Mouse (Mus musculus): ENCODE data around the gene Ccdc34. TPM values are rescaled to one million over a fixed set of nuclear protein-coding genes. Genes with fewer than 3 reads are reported as not detected.

Ccdc34 gene
- polyA plus RNA-seq, 1 experiment from 2014 or later, result 14.5 TPM

DNA sequence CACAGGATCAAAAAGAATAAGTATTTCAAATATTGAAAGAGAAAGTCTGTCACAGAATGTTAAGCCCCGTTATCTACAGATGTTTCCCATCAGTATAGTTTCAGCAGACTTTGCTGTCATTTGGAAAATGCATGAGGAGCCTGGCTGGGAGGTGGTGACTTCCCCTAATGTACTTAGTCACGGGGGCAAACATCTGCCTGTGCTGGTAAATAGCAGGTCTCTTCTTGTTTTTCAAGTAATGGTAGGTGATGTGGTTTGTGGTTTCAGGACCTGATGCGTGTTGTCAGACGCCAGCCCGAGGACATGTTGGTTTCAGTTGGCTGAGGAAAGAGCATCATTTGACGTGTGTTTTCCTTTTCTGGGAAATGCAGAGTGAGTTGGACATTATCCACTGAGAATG lies 62.9 kb downstream of the Ccdc34 start:
- no peak for TF ChIP-seq EP300 (IDR thresholded peaks at IDR 0.05; ENCODE audit: low read depth)
- TF ChIP-seq CTCF (IDR thresholded peaks at IDR 0.05; ENCODE audit: low read depth), result no peak
- no peaks in the 10 kb centered on the region for H3K27me3 ChIP-seq (ENCODE audit: insufficient read depth, low read length)
- 35% methylated on average over 6 of the region's 6 CpGs for WGBS (ENCODE audit: insufficient replicate concordance)
- H3K4me2 ChIP-seq (ENCODE audit: low read depth, low read length), result no peak overlapping the region
- H3K4me3 ChIP-seq (ENCODE audit: low read depth, low read length), result no peak overlapping the region
- H3K9ac ChIP-seq (replicated peaks), result no peak overlapping the region
- H3K9me3 ChIP-seq (ENCODE audit: low read length), result no peaks in the 10 kb centered on the region
- no peak for DNase-seq
- H3K4me1 ChIP-seq (ENCODE audit: insufficient read depth), result no peaks in the 10 kb centered on the region
- no peak for ATAC-seq
- no peak overlapping the region for H3K27ac ChIP-seq (ENCODE audit: low read depth)
- no peaks in the 10 kb centered on the region for H3K36me3 ChIP-seq (replicated peaks; ENCODE audit: insufficient read depth, low read length)

DNA sequence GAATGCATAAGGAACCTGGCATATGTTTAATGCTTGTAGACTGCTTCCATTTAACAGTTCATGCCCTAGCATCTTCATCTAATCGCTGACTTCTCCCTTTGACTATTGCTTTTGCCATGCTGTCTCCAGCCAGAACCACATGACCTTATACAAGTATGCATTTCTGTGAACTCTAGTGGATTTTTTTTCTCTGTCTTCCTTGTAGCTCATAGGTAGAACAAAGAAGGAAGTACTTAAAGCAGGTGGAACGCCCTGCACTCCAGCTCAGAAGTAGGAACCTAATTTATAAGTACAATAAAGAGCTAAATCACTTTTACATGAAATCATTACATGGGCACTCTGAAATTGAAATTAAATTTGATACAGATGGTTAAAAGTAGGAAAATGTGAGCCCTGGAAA lies 65.4 kb downstream of the Ccdc34 start:
- Histone ChIP-seq H3K9me3 (ENCODE audit: low read length) (no peaks in the 10 kb centered on the region), H3K27ac (ENCODE audit: low read depth) (no peak overlapping the region), H3K4me2 (ENCODE audit: low read depth, low read length) (no peak overlapping the region), H3K36me3 (replicated peaks; ENCODE audit: insufficient read depth, low read length) (no peaks in the 10 kb centered on the region), H3K4me3 (ENCODE audit: low read depth, low read length) (no peak overlapping the region), H3K4me1 (ENCODE audit: insufficient read depth) (no peaks in the 10 kb centered on the region), H3K27me3 (ENCODE audit: insufficient read depth, low read length) (no peaks in the 10 kb centered on the region), H3K9ac (replicated peaks) (no peak overlapping the region)
- TF ChIP-seq CTCF (IDR thresholded peaks at IDR 0.05; ENCODE audit: low read depth) (no peak), EP300 (IDR thresholded peaks at IDR 0.05; ENCODE audit: low read depth) (no peak)
- no peak for DNase-seq
- ATAC-seq, result no peak
- 73% methylated on average over 2 of the region's 2 CpGs for WGBS (ENCODE audit: insufficient replicate concordance)

DNA sequence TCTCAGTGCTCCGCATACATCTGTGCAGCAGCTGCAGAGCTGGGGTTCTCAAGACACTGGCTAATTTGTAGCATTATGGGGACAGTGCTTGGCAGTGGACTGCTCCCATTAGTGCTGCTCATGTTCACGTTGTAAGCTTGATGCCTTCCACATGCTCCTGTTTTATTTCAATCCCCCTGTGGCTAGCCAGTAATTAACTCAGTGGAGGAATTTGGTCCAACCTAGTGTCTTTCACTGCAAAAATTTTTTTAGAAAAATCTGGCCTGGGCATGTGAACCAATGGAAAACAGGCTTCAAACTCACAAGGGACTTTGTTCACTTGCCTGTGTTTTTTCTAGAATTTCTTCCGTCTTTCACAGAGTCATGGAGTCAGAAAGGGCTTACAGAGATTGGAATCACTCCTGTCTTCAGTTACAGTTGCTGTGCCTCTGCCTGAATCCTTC lies 68.1 kb downstream of the Ccdc34 start:
- no peaks in the 10 kb centered on the region for H3K9me3 ChIP-seq (ENCODE audit: low read length)
- no peaks in the 10 kb centered on the region for H3K4me1 ChIP-seq (ENCODE audit: insufficient read depth)
- no peak for ATAC-seq
- TF ChIP-seq EP300 (IDR thresholded peaks at IDR 0.05; ENCODE audit: low read depth), result no peak
- TF ChIP-seq CTCF (IDR thresholded peaks at IDR 0.05; ENCODE audit: low read depth), result no peak
- H3K4me3 ChIP-seq (ENCODE audit: low read depth, low read length), result no peak overlapping the region
- no peaks in the 10 kb centered on the region for H3K36me3 ChIP-seq (replicated peaks; ENCODE audit: insufficient read depth, low read length)
- H3K9ac ChIP-seq (replicated peaks), result no peak overlapping the region
- no peak overlapping the region for H3K4me2 ChIP-seq (ENCODE audit: low read depth, low read length)
- no peaks in the 10 kb centered on the region for H3K27me3 ChIP-seq (ENCODE audit: insufficient read depth, low read length)
- H3K27ac ChIP-seq (ENCODE audit: low read depth), result no peak overlapping the region
- DNase-seq, result no peak
- WGBS (ENCODE audit: insufficient replicate concordance), result 69% methylated on average over 3 of the region's 3 CpGs

DNA sequence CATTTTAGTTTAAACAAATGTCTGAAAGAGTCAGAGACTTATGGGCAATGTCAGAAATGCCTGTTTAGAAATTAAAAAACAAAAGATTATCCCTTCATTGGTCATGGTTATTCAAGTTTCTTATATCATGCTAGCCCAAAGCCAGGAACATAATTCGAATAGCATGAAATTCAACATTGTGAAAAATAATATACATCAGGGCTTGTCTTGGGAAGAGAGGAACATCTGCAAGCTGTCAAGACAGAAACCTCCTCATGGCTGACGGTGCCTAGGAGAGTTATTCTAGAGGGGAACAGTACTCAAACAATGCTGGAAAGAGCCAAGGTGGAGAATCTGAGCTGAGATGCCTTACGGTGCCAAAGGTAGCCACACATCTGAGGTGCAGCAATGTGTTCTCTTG lies 96.5 kb downstream of the Ccdc34 start:
- 69% methylated on average over 3 of the region's 3 CpGs for WGBS (ENCODE audit: insufficient replicate concordance)
- Histone ChIP-seq H3K9ac (replicated peaks) (no peak overlapping the region), H3K27ac (ENCODE audit: low read depth) (no peak overlapping the region), H3K36me3 (replicated peaks; ENCODE audit: insufficient read depth, low read length) (no peaks in the 10 kb centered on the region), H3K4me2 (ENCODE audit: low read depth, low read length) (no peak overlapping the region), H3K9me3 (ENCODE audit: low read length) (no peaks in the 10 kb centered on the region), H3K4me1 (ENCODE audit: insufficient read depth) (no peaks in the 10 kb centered on the region), H3K4me3 (ENCODE audit: low read depth, low read length) (no peak overlapping the region), H3K27me3 (ENCODE audit: insufficient read depth, low read length) (no peaks in the 10 kb centered on the region)
- ATAC-seq, result no peak
- TF ChIP-seq EP300 (IDR thresholded peaks at IDR 0.05; ENCODE audit: low read depth) (no peak), CTCF (IDR thresholded peaks at IDR 0.05; ENCODE audit: low read depth) (no peak)
- no peak for DNase-seq

DNA sequence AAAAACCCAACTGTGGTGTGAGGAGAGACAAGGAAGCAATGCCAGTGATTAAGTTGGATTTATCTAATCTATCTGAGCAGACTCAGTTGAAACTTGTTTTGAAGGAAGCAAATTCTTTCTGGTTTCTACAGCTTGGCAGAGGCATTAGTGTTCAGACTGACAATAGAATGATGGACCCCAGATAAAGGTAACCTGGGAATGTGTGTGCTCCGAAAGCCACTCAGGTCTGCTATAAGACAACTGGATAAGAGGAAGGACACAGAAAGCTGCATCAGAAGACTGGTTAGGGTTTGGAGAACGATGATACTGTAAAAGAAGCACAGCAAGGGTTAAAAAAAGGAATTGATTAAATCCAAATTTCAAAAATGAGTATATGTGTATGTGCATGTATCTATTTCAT lies 111.8 kb downstream of the Ccdc34 start:
- no peak for DNase-seq
- H3K4me1 ChIP-seq (ENCODE audit: insufficient read depth), result no peaks in the 10 kb centered on the region
- no peaks in the 10 kb centered on the region for H3K36me3 ChIP-seq (replicated peaks; ENCODE audit: insufficient read depth, low read length)
- H3K27me3 ChIP-seq (ENCODE audit: insufficient read depth, low read length), result no peaks in the 10 kb centered on the region
- 67% methylated on average over 2 of the region's 2 CpGs for WGBS (ENCODE audit: insufficient replicate concordance)
- no peaks in the 10 kb centered on the region for H3K9me3 ChIP-seq (ENCODE audit: low read length)
- H3K4me3 ChIP-seq (ENCODE audit: low read depth, low read length), result no peak overlapping the region
- H3K9ac ChIP-seq (replicated peaks), result no peak overlapping the region
- H3K27ac ChIP-seq (ENCODE audit: low read depth), result no peak overlapping the region
- no peak for ATAC-seq
- no peak for TF ChIP-seq EP300 (IDR thresholded peaks at IDR 0.05; ENCODE audit: low read depth)
- no peak for TF ChIP-seq CTCF (IDR thresholded peaks at IDR 0.05; ENCODE audit: low read depth)
- H3K4me2 ChIP-seq (ENCODE audit: low read depth, low read length), result no peak overlapping the region

DNA sequence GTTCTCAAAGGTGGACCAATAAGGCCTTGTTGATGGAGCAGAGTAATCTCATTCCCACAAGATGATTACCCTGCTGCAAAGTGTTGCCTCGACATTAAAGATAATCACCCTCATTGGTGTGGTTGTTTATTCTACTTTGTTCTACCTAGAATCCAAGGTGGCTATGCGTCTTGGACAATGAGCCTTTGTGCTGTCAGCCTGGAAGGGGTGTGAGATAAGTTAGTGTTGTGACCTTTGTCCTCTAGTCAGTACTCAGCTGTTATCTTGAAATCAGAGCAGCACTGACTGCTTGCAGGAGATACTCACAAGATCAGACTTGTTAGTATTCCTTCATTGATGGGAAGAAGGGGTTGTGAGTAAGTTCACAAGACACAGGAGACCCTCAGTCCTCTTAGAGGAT lies 114.0 kb downstream of the Ccdc34 start:
- Histone ChIP-seq H3K36me3 (replicated peaks; ENCODE audit: insufficient read depth, low read length) (no peaks in the 10 kb centered on the region), H3K4me2 (ENCODE audit: low read depth, low read length) (no peak overlapping the region), H3K9ac (replicated peaks) (no peak overlapping the region), H3K4me1 (ENCODE audit: insufficient read depth) (no peaks in the 10 kb centered on the region), H3K9me3 (ENCODE audit: low read length) (no peaks in the 10 kb centered on the region), H3K27ac (ENCODE audit: low read depth) (no peak overlapping the region), H3K27me3 (ENCODE audit: insufficient read depth, low read length) (no peaks in the 10 kb centered on the region), H3K4me3 (ENCODE audit: low read depth, low read length) (no peak overlapping the region)
- DNase-seq, result no peak
- 24% methylated on average over 2 of the region's 2 CpGs for WGBS (ENCODE audit: insufficient replicate concordance)
- no peak for ATAC-seq
- TF ChIP-seq EP300 (IDR thresholded peaks at IDR 0.05; ENCODE audit: low read depth) (no peak), CTCF (IDR thresholded peaks at IDR 0.05; ENCODE audit: low read depth) (no peak)
